Mouse (Mus musculus): Measurements from ENCODE around the gene Usp45. TPM values are rescaled to one million over a fixed set of nuclear protein-coding genes. Genes with fewer than 3 reads are reported as not detected.

The Usp45 gene
- polyA plus RNA-seq, 1 experiment from 2014 or later = 14.5 TPM

DNA sequence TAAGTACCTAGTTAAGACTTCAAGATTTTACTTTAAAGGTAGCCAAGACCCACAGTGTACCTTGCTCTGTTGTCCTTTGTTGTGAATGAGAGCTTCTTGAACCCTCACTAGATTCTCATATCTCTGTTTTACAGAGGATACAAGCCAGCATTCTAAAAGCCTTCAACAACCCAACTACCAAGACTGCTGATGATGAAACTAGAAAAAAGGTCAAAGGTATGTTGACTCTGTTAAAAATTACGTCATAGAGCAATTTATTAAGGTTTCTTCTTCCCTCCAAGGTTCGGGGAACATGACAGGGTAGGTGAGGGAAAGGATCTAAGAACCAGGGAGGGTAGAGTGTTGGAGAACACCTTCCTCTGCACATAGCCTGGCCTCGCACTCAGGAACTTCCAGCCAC, 43.7 kb downstream of the Usp45 start:
- DNase-seq (ENCODE audit: low spot score) (no peak), ATAC-seq (replicated peaks; ENCODE audit: low FRiP score) (no peak)
- Histone ChIP-seq H3K4me2 (ENCODE audit: low read depth, low read length, severe bottlenecking) (no peak overlapping the region), H3K36me3 (ENCODE audit: control insufficient read depth, insufficient read depth, low read length) (no peaks in the 10 kb centered on the region), H3K27me3 (ENCODE audit: control insufficient read depth, insufficient read depth, low read length) (no peaks in the 10 kb centered on the region), H3K4me1 (replicated peaks; ENCODE audit: control insufficient read depth, insufficient read depth, low read length) (no peaks in the 10 kb centered on the region), H3K9me3 (ENCODE audit: control insufficient read depth, low read length) (no peaks in the 10 kb centered on the region), H3K9ac (ENCODE audit: low read length) (no peak overlapping the region), H3K4me3 (ENCODE audit: low read depth, low read length) (no peak overlapping the region), H3K27ac (ENCODE audit: low read depth, low read length) (no peak overlapping the region)
- WGBS = 91% methylated on average over 3 of the region's 3 CpGs

DNA sequence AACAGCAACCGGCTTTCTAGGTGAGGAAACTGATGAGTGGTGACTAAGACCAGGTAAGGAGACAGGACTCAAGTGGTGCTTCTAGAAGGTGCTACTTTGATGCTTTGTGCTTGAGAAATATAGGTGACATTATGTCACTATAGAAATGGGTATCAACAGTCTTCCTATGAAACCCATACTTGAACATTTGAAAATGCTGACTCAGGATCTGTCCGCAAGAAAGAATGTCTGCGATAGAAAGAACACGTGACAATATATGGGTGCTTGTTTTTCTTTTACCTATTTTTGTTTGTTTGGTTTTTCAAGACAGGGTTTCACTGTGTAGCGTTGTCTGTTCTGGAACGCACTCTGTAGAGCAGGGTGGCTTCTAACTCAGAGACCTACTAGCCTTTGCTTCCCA, 45.7 kb downstream of the Usp45 start:
- no peaks in the 10 kb centered on the region for H3K9me3 ChIP-seq (ENCODE audit: control insufficient read depth, low read length)
- no peaks in the 10 kb centered on the region for H3K4me1 ChIP-seq (replicated peaks; ENCODE audit: control insufficient read depth, insufficient read depth, low read length)
- DNase-seq (ENCODE audit: low spot score) = no peak
- no peaks in the 10 kb centered on the region for H3K36me3 ChIP-seq (ENCODE audit: control insufficient read depth, insufficient read depth, low read length)
- H3K4me2 ChIP-seq (ENCODE audit: low read depth, low read length, severe bottlenecking) = no peak overlapping the region
- H3K27ac ChIP-seq (ENCODE audit: low read depth, low read length) = no peak overlapping the region
- H3K4me3 ChIP-seq (ENCODE audit: low read depth, low read length) = no peak overlapping the region
- no peak for ATAC-seq (replicated peaks; ENCODE audit: low FRiP score)
- 92% methylated on average over 6 of the region's 6 CpGs for WGBS
- H3K9ac ChIP-seq (ENCODE audit: low read length) = no peak overlapping the region
- H3K27me3 ChIP-seq (ENCODE audit: control insufficient read depth, insufficient read depth, low read length) = no peaks in the 10 kb centered on the region

DNA sequence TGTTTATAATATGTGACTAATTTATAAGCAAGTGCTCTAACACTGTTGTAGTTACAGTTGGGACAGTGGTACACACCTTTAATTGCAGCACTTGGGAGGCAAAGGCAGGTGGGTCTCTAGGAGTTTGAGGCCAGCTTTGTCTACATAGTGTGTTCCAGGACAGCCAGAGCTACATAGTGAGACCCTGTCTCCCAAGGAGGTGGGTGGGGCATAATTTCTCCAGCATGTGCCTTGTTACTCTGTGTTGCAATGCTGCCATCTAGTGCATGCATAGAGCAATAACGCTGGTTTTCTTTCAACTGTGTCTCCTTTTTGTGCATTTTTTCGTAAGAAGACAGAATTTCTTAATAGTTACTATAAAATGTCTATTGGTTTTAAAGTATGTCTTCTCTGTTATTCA, 47.1 kb downstream of the Usp45 start:
- peak; percentile 86 for ATAC-seq (replicated peaks; ENCODE audit: low FRiP score)
- DNase-seq (ENCODE audit: low spot score) = peak; percentile 67
- WGBS = 40% methylated on average over 2 of the region's 2 CpGs

DNA sequence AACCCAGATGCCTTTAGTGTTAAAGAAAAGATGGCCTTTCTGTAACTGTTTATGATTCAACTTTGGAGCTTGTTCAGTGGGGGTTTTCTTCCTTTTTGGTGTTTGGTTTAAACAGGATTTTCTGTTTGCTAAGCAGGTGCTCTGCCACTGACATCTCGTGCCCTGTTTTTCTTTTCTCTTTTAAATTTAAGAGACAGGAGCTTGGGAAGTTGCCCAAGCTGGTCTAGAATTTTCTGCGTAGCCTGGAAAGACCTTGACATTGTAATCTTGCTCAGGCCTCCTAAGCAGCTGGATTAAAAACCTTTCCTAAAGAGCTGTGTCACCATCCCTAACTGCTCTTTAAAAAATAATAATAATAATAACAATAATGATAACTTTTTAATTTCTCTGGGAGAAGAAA, 59.7 kb downstream of the Usp45 start:
- Histone ChIP-seq H3K4me1 (replicated peaks; ENCODE audit: control insufficient read depth, insufficient read depth, low read length) (no peaks in the 10 kb centered on the region), H3K4me3 (ENCODE audit: low read depth, low read length) (no peak overlapping the region), H3K9me3 (ENCODE audit: control insufficient read depth, low read length) (no peaks in the 10 kb centered on the region), H3K4me2 (ENCODE audit: low read depth, low read length, severe bottlenecking) (no peak overlapping the region), H3K36me3 (ENCODE audit: control insufficient read depth, insufficient read depth, low read length) (no peaks in the 10 kb centered on the region), H3K9ac (ENCODE audit: low read length) (no peak overlapping the region), H3K27me3 (ENCODE audit: control insufficient read depth, insufficient read depth, low read length) (no peaks in the 10 kb centered on the region), H3K27ac (ENCODE audit: low read depth, low read length) (no peak overlapping the region)
- ATAC-seq (replicated peaks; ENCODE audit: low FRiP score) = no peak
- 86% methylated on average over 2 of the region's 2 CpGs for WGBS
- DNase-seq (ENCODE audit: low spot score) = no peak

More for the DNA sequence above, 47.1 kb downstream of the Usp45 start:
- Histone ChIP-seq H3K9ac (ENCODE audit: low read length) (no peak overlapping the region), H3K9me3 (ENCODE audit: control insufficient read depth, low read length) (no peaks in the 10 kb centered on the region), H3K4me3 (ENCODE audit: low read depth, low read length) (no peak overlapping the region), H3K36me3 (ENCODE audit: control insufficient read depth, insufficient read depth, low read length) (no peaks in the 10 kb centered on the region), H3K4me1 (replicated peaks; ENCODE audit: control insufficient read depth, insufficient read depth, low read length) (no peaks in the 10 kb centered on the region), H3K27ac (ENCODE audit: low read depth, low read length) (no peak overlapping the region), H3K27me3 (ENCODE audit: control insufficient read depth, insufficient read depth, low read length) (no peaks in the 10 kb centered on the region), H3K4me2 (ENCODE audit: low read depth, low read length, severe bottlenecking) (no peak overlapping the region)

DNA sequence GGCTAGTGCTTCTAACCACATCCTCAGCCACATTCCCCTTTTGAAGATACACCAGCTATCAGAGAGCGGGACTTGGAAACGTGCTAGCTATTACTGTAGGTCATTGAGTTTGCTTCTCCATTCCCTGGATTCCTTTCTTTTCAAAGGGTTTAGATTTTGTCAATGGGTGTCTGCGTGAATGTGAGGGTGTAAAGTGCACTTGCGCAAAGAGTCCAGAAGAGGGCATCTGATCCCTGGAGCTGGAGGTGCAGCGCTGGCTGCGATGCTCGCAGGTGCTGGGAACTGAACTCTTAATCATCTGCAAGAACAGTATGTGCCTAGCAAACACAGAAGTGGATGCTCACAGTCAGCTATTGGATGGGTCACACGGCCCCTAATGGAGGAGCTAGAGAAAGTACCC, 65.9 kb downstream of the Usp45 start:
- Histone ChIP-seq H3K4me2 (ENCODE audit: low read depth, low read length, severe bottlenecking) (no peak overlapping the region), H3K36me3 (ENCODE audit: control insufficient read depth, insufficient read depth, low read length) (no peaks in the 10 kb centered on the region; the same call in 1 of the 2 replicates), H3K9me3 (ENCODE audit: control insufficient read depth, low read length) (no peaks in the 10 kb centered on the region), H3K9ac (ENCODE audit: low read length) (no peak overlapping the region), H3K27me3 (ENCODE audit: control insufficient read depth, insufficient read depth, low read length) (no peaks in the 10 kb centered on the region), H3K27ac (ENCODE audit: low read depth, low read length) (no peak overlapping the region), H3K4me3 (ENCODE audit: low read depth, low read length) (no peak overlapping the region), H3K4me1 (replicated peaks; ENCODE audit: control insufficient read depth, insufficient read depth, low read length) (no peaks in the 10 kb centered on the region)
- no peak for DNase-seq (ENCODE audit: low spot score)
- no peak for ATAC-seq (replicated peaks; ENCODE audit: low FRiP score)
- 93% methylated on average over 8 of the region's 8 CpGs for WGBS

DNA sequence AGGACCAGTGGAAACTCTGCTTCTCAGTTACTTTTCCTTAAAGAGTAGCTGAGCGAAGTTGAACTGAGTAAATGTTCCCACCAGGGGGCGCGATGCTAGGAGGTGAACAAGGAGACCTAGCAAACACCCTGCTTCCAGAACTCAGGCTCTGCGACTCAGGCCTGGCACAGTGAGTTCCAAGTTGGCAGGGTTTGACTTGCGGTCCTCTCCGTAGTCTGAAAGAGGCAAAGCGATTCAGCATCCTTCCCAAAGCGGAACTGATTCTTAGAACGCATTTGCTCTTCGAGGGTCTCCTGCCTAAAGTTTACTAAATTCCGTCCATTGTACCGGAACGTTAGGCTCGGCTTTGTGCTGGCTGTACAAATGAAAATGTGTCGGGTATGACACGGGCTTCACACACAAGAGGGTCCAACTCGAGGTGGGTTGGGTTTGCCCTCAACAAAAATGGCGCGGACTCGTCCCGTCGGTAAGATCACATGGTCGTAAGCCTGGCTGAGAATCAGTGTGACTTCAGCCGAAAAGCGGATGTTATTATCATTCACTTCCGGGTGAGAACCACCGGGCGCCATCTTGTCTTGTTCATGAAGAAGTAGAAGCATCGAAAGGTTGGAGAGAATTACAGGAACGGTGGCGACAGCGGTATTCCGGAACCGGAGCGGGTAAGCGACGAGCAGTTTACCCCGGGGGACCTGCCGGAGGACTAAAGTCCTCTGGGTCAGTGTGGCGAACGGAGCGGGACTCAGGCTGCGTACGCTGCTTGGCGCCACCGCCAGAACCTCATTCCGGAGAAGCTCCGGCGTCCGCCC, 80.7 kb downstream of the Usp45 start, which contains the start of gene Pnisr:
Pnisr (plus strand) TSS at position 103 of the 806 bp plus-strand sequence.
- WGBS = under 1% methylated on average over 50 of the region's 50 CpGs
- H3K36me3 ChIP-seq (ENCODE audit: control insufficient read depth, insufficient read depth, low read length) = no peaks in the 10 kb centered on the region
- H3K4me3 ChIP-seq (ENCODE audit: low read depth, low read length) = peak within 1 kb of the TSS; percentile 88
- peak within 1 kb of the TSS; percentile 95 for H3K9ac ChIP-seq (ENCODE audit: low read length)
- no peaks in the 10 kb centered on the region for H3K9me3 ChIP-seq (ENCODE audit: control insufficient read depth, low read length)
- peak; percentile 94 for DNase-seq (ENCODE audit: low spot score)
- H3K4me1 ChIP-seq (replicated peaks; ENCODE audit: control insufficient read depth, insufficient read depth, low read length) = peaks cover 4% of the 10 kb centered on the region; the same call in 1 of the 2 replicates
- H3K27me3 ChIP-seq (ENCODE audit: control insufficient read depth, insufficient read depth, low read length) = no peaks in the 10 kb centered on the region
- ATAC-seq (replicated peaks; ENCODE audit: low FRiP score) = peak; percentile 97
- peak within 1 kb of the TSS; percentile 95 for H3K27ac ChIP-seq (ENCODE audit: low read depth, low read length)
- peak within 1 kb of the TSS; percentile 54 for H3K4me2 ChIP-seq (ENCODE audit: low read depth, low read length, severe bottlenecking)

DNA sequence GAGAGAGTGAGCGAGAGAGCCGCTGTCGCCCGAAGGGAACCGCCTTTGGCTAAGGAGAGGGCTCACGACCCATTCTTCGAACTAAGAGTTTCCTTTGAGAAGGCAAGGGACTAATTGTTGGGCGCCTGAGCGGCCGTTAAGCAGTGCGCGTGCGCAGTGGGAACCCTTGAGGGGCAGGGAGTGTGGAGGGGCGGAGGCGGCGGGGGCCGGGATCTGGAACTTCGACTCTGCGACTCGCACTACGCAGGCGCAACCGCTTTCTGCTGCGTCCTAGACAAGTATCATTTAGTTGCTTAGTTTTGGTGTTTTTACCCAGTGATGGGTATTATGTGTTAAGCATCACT, 81.3 kb downstream of the Usp45 start:
- Histone ChIP-seq H3K36me3 (ENCODE audit: control insufficient read depth, insufficient read depth, low read length) (no peaks in the 10 kb centered on the region), H3K9ac (ENCODE audit: low read length) (peak overlapping the region; percentile 95), H3K4me3 (ENCODE audit: low read depth, low read length) (peak overlapping the region; percentile 88), H3K4me2 (ENCODE audit: low read depth, low read length, severe bottlenecking) (peak overlapping the region; percentile 46), H3K9me3 (ENCODE audit: control insufficient read depth, low read length) (no peaks in the 10 kb centered on the region), H3K4me1 (replicated peaks; ENCODE audit: control insufficient read depth, insufficient read depth, low read length) (peaks cover 4% of the 10 kb centered on the region; the same call in 1 of the 2 replicates), H3K27me3 (ENCODE audit: control insufficient read depth, insufficient read depth, low read length) (no peaks in the 10 kb centered on the region), H3K27ac (ENCODE audit: low read depth, low read length) (peak overlapping the region; percentile 95)
- peak; percentile 87 for ATAC-seq (replicated peaks; ENCODE audit: low FRiP score)
- under 1% methylated on average over 24 of the region's 24 CpGs for WGBS
- DNase-seq (ENCODE audit: low spot score) = peak; percentile 94

DNA sequence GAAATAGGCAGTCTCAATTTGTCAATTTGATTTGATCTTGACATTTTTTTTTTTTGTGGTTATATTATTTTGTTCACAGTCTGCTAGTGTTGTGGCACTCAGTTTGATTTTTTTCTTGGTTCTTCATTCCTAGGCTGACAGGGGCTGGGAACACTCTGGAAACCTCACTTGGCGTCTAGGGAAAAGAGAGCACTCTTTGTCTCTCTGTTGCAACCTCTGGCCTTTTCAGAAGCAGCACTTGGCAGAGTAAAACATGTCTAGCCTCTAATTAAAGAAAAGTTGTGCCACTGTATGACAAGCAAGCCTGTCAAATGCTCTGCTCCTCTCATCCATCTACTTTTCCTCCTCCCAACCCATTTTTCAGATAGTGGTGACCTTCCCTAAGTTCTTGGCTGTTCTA, 90.5 kb downstream of the Usp45 start:
- Histone ChIP-seq H3K4me1 (replicated peaks; ENCODE audit: control insufficient read depth, insufficient read depth, low read length) (no peaks in the 10 kb centered on the region), H3K9me3 (ENCODE audit: control insufficient read depth, low read length) (no peaks in the 10 kb centered on the region), H3K9ac (ENCODE audit: low read length) (no peak overlapping the region), H3K27ac (ENCODE audit: low read depth, low read length) (no peak overlapping the region), H3K36me3 (ENCODE audit: control insufficient read depth, insufficient read depth, low read length) (peaks cover 17% of the 10 kb centered on the region), H3K4me3 (ENCODE audit: low read depth, low read length) (no peak overlapping the region), H3K27me3 (ENCODE audit: control insufficient read depth, insufficient read depth, low read length) (no peaks in the 10 kb centered on the region), H3K4me2 (ENCODE audit: low read depth, low read length, severe bottlenecking) (no peak overlapping the region)
- DNase-seq (ENCODE audit: low spot score) = no peak
- 86% methylated on average over 1 of the region's 1 CpGs for WGBS
- ATAC-seq (replicated peaks; ENCODE audit: low FRiP score) = no peak

DNA sequence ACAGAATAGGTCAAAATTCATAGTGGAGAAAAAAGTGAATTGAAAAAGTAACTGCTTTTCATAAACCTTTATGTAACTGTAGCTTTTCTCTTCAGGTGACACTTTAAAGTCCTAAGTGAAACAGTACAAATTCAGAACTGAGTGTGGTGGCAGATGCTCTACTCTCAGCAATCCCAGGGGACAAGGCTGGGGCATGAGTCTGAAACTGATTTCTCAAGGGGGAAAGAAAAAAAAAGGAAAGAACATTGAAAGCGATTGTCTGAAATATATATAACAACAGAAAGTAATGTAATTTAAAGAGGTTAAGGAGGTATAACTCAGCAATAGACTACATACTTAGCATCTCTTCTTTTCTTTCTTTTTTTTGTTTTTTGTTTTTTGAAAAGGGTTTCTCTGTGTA, 98.3 kb downstream of the Usp45 start:
- Histone ChIP-seq H3K4me3 (ENCODE audit: low read depth, low read length) (no peak overlapping the region), H3K9ac (ENCODE audit: low read length) (no peak overlapping the region), H3K36me3 (ENCODE audit: control insufficient read depth, insufficient read depth, low read length) (peaks cover 22% of the 10 kb centered on the region), H3K27me3 (ENCODE audit: control insufficient read depth, insufficient read depth, low read length) (no peaks in the 10 kb centered on the region), H3K9me3 (ENCODE audit: control insufficient read depth, low read length) (no peaks in the 10 kb centered on the region), H3K27ac (ENCODE audit: low read depth, low read length) (no peak overlapping the region), H3K4me1 (replicated peaks; ENCODE audit: control insufficient read depth, insufficient read depth, low read length) (no peaks in the 10 kb centered on the region), H3K4me2 (ENCODE audit: low read depth, low read length, severe bottlenecking) (no peak overlapping the region)
- DNase-seq (ENCODE audit: low spot score) (no peak), ATAC-seq (replicated peaks; ENCODE audit: low FRiP score) (no peak)
- 100% methylated on average over 1 of the region's 1 CpGs for WGBS
